Mouse (Mus musculus) thymus, postnatal 4 days (tissue): Measurements from ENCODE around the gene Dcdc2c.
A peak's percentile ranks its signal among the peaks of the same experiment; 100 is the strongest.

Experiments used
- DNase-seq: peaks from one replicate; pipeline ENCODE4 v3.0.0; 2021

Gene Dcdc2c

DNA sequence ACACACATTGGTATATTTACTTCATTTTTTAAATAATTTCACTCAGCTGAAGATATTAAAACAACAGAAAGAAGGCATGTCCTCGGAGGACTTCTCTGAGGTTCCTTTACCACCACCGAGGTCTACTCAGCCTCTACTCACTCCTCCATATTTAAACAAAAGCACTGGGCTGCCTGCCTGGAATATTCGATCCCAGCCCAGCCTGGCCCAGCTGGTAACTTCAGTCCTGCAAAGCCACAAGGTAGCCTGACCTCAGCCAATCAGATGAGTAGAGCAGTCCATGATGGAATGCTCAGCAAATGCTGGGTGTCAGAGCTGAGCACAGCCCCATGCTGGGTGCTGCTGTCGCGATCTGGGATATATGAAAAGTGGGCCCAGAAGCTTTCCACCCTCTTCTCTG, 115.7 kb downstream of the Dcdc2c start:
- no peak for DNase-seq

DNA sequence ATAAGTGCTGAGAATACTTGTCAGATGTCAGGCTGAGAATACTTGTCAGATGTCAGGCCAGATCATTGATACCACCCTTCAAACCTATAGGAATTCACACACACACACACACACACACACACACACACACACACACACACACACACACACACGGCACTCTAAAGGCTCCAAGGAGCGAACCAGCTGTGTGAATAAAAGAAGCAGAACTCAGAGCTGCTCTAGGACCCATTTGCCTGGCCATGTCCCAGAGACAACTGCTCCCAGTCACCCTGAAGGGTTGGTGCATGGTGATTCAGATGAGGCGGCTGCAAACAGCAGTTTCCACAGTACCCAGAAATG, 119.5 kb downstream of the Dcdc2c start:
- no peak for DNase-seq

GRCm38 (mm10) chr12:28431832-28432728, 120.1 kb downstream of the Dcdc2c start:
- DNase-seq: peak; percentile 52

- no peak for DNase-seq
Measured at GRCm38 (mm10) chr12:28429856-28430255, 122.3 kb downstream of the Dcdc2c start.

- no peak for DNase-seq
Measured at GRCm38 (mm10) chr12:28416957-28417356, 135.2 kb downstream of the Dcdc2c start.

DNA sequence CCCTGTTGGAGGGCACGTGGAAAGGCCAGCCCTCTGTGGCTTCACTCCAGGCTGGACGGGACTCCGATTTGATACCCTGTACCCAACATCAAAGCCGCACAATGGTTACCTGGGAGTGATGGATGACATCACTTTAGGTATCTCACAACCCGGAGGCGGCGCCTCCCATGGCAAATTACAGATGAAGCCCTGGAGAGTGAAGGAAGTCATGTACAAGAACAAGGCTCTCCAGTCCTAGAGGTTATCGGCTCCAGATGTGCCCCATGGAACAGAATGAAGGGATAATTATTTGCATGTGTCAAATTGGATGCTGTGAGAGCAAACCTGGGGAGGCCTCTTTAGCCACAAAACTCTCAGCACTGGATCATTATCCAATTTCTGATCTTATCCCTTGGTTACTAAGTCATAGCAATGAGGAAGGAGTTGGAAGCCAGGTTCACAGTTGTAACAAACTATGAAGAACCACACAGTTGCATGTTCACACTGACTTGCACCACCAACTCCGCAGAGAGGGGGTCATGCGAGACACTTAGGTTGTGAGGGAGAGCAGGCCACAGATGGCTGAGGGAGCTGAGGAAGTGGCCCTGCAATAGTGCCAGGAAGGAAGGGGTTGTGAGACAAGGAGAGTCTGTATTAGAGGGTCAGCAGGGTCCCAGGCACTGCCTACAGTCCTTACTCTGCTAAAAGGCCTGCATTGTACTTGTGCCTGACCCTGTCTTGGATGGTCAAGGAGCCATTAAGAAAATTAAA, 144.4 kb downstream of the Dcdc2c start:
- no peak for DNase-seq

DNA sequence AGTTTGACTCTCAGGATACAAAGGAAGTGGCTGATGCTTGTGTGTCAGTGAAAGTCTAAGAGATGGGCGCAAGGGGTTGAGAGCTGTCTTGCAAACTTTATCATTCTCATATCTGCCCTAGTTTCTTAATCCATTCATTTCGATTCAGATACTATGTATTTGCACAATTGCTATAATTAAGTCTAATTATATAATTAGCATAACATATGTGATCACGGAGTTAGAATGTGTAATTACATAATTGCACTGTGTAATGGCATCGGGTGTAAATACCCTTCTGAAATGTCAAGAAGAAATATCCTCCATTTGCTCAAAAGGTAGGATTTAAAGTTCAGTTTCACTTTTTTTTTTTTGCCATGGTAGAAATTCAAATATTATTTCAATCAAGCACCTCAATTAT, 149.9 kb downstream of the Dcdc2c start:
- no peak for DNase-seq

GRCm38 (mm10) chr12:28401372-28401771, 150.8 kb downstream of the Dcdc2c start:
- DNase-seq: no peak

DNA sequence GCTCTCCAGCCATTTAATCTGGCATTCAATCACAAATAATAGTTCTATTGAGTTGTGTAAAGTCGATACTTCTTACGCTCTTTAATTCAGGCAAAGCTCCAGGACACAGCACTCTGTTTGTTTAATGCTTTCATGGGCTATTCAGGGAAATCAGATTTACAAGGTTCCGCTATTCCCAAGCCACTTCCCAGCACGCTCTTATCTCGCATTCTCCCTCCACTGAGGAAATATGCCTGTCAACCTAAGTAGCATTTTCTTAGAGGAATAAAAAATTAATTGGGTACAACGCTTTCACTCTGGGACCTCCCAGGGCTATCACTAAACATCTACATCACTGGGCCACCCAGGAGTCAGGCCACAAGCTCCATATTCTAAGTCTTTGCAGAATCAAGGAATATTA, 160.1 kb downstream of the Dcdc2c start:
- no peak for DNase-seq
